Mouse (Mus musculus): ENCODE data around the gene Notch1. TPM values are rescaled to one million over a fixed set of nuclear protein-coding genes. Genes with fewer than 3 reads are reported as not detected.

The Notch1 gene
- total RNA-seq, 2 experiments from 2014 or later, result 31.4 to 38.0 TPM

DNA sequence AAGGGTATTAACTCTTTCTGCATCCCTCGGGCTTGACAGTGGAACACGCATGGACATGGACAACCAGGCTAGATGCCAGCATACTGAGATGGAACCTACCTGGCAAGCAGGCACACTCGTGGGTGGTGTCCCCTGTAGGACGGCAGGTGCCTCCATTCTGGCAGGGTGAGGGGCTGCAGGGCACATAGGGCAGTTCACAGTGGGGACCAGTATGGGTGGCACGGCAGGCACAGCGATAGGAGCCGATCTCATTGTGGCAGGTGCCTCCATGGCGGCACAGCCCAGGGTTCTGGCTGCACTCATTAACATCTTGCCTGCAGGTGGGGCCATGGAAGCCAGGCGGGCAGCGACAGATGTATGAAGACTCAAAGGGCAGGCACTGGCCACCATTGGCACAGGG lies 32.3 kb downstream of the Notch1 start:
- no peak for DNase-seq (ENCODE audit: extremely low spot score in 1 of 2, low spot score in 1 of 2)

DNA sequence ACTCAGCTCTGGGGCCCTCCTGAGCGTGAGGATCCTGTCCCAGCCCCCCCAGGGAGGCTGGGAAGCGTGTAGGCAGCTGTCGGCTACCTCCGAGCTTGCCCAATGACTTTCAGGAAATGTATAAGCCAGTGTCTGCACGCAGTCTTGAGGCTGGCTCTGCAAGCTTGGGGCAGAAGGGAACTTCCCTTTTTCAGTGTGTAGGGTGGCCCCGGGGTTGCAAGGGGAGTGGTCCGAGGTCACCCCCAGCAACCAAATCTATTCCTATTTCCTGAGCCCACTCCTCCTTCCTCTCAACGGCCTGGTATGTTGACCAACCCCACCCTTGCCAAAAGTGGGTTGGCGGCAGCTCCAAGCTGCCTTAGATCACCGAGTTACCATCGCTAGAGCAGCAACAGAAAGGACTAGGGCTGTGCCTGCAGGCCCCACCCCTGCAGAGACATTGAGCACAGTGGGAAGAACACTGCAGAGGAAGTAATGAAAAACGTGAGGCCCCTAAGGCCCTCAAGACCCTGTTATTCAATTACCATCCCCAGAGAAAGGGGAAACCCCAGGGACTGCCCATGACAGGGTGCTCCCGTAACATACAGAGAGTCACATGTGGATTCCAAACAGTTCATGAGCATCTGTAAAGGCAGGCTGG lies 33.1 kb downstream of the Notch1 start:
- DNase-seq (ENCODE audit: extremely low spot score in 1 of 2, low spot score in 1 of 2), result no peak

DNA sequence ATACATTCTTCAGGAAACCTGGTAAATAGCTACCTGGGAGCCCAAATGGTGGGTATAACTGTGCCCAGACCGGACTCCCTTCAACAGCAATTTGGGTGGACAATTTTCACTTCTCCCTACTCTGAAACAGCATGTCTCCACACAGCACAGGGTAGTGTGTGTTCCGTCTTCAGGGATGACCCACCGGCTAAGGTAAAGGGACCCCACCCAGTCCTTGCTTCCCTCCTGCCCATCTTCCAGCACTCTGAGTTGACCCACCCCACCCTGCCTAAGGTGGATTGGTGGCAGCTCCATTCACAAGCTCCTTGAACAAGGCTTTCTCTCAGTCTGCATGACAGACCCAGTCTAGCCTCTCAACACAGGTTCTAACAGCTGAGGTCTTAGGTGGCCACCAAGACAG lies 33.6 kb downstream of the Notch1 start:
- no peak for DNase-seq (ENCODE audit: extremely low spot score in 1 of 2, low spot score in 1 of 2)

DNA sequence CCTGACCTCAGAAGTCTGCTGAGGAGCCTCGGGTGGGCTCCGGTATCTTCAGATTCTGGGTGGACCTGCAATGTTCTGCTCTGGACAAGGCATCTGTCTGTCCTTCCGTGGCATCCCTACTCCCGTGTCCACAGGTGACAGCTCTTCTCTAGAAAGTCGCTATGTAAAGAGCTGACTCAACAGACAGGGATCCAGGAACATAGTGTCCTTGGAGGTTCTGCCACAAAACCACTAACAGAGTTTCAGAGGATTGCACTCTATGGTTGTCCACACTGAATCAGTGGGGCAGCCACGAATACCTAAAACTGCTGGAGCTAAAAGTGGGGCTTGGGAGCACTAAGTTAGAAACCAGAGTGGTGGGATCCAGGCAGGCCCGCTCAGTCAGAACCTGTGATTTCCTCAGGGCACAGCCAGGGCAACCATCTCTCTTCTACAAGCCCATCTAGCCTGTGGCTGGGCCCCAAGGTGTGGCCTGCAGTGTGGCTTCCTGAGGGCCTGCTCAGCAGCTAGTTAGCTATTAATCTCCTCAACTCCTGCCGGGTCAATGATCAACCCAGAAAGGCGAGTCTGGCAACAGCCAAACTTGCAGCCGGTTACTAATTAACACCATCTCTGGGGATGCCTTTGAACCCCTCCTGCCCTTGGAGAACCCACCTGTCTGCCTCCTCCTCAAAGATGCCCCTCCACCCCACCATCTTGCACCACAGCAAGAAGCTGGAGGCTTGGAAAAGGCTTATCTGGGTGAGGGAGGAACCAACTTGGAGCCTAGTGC lies 34.6 kb downstream of the Notch1 start:
- DNase-seq (ENCODE audit: extremely low spot score in 1 of 2, low spot score in 1 of 2), result no peak

DNA sequence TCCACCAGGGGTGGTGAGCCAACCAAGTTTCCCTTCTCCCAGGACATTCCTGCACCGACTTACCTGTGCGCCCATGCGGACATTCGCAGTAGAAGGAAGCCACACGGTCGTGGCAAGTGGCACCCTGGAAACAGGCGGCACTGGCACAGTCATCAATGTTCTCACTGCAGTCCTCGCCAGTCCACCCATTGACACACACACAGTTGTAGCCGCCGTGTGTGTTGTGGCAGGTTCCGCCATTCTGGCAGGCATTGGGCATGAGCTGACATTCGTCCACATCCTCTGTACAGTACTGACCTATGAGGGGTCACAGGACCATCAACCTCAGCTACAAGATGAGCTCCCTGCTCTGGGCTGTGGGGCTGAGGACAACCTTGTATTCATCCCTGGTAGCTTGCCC lies 35.6 kb downstream of the Notch1 start:
- no peak for DNase-seq (ENCODE audit: extremely low spot score in 1 of 2, low spot score in 1 of 2)

DNA sequence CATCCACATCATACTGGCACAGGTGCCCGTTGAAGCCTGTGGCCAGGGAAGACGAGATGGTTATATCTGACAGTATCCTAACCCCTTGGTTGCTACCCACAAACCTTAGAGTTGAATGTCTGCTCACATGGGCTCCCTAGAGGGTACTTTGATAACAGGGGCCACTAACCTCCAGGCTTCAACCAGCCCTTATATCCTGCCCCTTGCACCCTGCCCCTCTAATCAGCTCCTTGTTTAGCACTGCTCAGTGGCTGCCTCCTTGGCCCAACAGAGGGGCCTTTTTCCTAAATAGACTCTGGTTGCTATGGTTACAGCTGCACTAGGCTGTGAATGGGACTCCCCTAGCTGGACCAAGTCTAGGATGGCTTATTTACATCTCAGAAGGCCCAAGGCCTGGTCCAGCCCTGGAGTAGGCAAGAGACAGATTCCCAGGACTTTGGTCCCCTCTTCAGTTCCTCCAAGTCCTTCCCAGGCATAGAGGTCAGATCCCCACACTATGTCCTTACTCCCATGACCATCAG lies 37.7 kb downstream of the Notch1 start:
- no peak for DNase-seq (ENCODE audit: extremely low spot score in 1 of 2, low spot score in 1 of 2)

DNA sequence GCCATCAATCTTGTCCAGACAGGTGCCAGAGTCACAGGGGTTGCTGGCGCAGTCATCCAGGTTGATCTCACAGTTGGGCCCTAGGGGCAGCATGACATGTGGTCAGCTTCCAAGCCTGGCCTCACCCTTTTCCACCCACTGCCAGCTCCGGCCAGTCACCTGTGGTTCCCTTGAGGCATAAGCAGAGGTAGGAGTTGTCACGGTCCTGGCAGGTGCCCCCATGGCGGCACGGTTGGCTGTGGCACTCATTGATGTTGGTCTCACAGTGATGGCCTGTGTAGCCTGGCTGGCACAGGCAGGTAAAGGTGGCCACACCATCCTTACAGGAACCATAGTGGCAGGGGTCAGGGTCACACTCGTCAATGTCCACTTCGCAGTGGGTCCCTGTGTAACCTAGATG lies 38.6 kb downstream of the Notch1 start:
- DNase-seq (ENCODE audit: extremely low spot score in 1 of 2, low spot score in 1 of 2), result no peak

DNA sequence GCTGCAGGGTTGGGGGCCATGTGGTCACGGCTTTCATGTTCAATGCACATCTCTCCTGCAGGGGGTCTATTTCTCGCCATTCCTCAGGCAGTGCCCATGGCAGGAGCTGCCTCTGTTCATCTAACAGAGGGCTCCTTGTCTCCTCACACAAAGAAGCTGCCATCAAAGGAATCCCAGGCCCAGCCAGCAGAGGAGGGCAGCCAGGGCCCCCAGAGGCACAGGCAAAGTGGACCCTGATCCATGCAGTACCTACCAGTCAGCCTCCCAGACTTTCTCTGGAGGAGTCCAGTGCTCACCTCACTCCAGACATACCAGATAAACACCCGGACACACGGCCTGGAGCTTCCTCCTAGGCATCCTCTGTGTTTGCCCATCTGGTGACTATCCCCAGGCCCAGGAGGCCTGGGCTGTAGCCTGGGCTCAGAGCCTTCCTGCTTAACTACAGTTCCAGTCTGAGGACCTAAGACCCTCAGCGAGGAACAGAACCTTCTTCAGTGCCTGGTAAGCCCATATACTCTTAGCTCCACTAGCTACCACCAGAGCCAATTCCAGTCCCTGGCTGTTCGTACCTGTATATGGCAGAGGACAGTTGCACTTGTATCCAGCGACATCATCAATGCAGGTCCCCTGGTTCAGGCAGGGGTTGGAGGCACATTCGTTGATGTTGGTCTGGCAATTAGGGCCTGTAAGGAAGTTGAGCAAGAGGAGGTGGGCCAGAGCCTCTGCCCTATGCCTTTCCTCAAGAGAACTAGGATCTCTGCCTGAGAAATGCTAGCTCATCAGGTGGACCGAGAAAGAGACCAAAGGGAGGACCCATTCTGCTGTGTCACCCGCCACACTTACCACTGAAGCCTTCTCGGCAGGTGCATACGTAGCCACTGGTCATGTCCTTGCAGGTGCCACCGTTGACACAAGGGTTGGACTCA lies 40.7 kb downstream of the Notch1 start:
- DNase-seq (ENCODE audit: extremely low spot score in 1 of 2, low spot score in 1 of 2), result no peak

DNA sequence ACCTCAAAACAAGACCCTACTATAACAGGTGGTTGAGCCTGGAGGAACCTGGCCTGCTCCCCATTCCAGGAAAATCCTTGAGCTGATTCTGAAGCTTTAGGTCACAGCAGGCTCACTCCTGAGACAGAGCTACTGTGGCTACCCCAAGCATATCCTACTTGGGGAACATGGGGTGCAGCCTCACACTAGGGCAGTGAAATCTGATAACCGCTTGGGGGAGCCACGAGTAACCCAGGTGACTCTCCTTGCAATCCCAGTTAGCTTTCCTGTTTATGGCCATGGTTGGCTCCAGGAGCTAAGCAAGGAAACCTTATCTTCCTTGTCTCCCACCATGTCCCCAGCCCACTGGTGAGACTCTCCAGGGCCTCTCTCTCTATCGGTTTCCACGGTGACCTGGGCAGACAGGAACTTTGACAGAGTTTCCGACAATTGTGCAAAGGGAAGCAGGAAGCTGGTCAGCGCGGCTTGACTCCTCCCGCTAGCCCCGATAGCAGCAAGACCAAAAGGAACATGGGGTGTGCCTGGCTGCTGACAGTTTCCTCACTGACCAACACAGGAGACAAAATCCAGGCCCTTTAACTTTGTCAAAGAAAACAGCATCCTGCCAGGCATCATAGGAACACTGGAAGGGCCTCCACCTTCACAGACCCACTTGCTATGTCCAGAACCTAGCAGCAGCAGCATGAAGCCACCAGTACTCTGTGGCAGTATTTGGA lies 41.5 kb downstream of the Notch1 start:
- no peak for DNase-seq (ENCODE audit: extremely low spot score in 1 of 2, low spot score in 1 of 2)

DNA sequence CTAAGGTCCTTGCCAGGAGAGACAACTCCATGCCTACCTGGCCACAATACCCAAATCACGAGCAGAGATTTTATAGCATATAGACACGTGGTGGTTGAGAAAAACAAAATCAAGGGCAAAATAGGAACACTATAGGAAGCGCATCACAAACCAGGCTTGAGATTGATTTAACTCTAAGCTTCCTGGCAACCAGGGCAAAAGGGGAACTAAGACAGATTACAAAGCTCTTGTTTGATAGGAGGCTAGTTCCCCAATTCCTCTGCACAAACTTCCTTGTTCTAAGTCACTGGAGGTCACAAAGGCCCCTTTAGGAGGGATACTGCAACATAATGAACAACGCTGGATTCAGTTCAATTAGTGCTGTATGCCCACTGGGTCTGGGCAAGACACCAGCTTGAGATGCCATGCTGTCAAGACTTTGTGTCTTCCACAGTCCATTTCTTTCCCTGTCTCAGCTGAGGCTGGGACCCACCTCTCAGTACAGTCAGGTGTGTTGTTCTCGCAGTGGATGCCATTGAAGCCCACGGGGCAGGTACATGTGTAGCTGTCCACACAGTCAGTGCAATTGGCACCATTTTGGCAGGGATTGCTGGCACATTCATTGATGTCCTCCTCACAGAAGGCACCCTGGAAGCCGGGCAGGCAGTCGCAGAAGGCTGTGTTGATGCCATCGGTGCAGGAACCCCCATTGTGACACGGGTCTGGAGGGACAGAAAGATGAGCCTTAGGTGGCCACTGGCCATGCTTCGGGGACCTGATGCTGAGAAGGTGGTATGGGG lies 44.0 kb downstream of the Notch1 start:
- no peak for DNase-seq (ENCODE audit: extremely low spot score in 1 of 2, low spot score in 1 of 2)

DNA sequence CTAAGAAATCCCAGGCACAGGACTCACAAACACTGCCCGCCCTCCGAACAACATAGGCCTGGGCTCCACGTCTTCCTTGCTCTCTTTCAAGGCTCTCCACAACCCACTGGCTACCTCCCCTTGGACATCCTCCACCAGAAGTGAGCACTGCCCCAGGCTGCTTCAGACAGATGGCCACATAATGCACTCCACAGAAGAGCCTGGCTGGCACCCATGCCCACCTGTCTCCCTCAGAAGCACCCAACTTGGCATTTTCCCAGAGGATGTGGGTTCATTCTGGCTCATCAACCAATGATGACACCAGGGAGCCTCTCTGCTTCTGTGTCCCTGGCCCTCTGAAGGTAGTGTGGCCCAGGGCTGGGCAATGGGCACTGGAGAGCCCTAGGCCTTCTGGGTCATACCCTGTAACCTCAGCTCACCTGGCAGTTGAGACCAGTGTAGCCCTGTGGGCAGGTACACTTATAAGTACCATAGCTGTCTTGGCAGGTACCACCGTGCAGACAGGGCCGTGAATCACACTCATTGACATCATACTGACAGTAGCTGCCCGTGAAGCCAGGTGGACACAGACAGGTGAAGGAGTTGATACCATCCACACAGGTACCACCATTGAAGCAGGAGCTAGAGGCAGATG lies 44.7 kb downstream of the Notch1 start:
- no peak for DNase-seq (ENCODE audit: extremely low spot score in 1 of 2, low spot score in 1 of 2)

DNA sequence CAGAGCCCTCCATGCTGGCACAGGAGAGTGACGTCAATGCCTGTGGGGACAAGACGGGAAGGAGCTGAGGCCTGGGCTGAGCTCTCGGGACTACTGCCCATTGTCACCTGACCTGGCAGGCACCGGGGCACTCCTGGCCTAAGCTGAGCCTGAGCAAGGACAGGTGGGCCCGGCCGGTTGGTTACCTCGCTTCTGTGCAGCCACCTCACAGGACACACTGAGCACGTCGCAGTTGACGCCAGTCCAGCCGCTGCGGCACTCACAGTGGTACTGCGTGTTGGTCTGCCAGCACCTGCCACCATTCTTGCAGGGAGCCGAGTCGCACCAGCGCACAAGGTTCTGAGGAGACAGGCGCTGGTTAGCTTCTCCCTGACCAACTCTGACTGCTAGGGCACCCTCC lies 45.5 kb downstream of the Notch1 start:
- DNase-seq (ENCODE audit: extremely low spot score in 1 of 2, low spot score in 1 of 2), result no peak

DNA sequence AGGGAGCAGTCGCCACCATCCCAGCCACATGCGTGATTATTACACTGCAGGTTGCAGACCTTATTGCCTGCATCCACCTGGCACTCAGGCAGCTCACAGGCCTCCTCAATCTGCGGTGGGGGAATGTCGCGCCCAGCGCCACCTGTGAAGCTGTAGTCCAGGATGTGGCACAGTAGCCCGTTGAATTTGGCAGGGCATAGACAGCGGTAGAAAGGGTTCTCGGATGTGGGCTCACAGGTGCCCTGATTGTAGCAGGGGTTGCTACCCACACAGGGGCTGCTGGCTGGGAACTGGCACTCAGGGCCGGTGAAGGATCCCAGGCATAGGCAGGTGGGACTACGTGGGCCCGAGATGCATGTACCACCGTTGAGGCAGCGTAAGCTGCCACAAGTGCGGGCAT lies 48.1 kb downstream of the Notch1 start:
- DNase-seq (ENCODE audit: extremely low spot score in 1 of 2, low spot score in 1 of 2), result no peak

DNA sequence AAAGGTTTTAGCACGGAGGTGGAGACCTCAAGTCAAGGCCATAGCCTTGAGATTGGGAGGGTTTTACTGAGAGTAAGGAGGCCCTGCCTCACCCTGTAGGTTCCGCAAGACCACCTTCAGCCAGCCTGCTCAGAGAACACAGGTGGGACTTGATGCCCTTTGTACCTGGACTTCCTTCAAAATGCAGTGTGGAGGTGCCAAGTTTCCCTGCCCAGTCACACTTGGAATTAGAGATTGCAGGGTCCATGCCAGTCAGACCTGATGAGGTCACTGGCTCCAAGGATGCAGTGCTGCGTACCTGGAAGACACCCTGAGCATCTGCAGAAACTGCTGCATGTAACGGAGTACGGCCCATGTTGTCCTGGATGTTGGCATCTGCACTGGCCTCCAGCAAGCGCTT lies 53.1 kb downstream of the Notch1 start:
- no peak for DNase-seq (ENCODE audit: extremely low spot score in 1 of 2, low spot score in 1 of 2)

DNA sequence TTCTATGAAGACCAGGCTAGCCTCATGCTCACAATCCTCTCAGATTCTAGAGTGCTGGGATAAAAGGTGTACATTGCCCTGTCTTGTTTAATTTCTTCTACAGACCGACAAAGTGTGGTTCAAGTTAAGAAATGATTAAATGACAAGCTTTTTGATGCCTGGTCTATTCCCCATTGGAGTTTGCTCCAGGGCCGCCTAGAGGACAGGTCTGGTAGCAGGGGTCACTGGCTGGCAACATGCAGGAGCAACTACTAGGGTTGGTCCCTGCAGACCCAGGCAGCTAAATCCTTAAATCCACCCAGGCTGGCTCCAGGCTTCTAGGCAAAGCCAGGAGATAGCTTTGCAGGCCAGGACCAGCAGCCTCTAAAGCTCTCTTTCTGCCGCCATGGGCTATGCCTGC lies 53.5 kb downstream of the Notch1 start:
- no peak for DNase-seq (ENCODE audit: extremely low spot score in 1 of 2, low spot score in 1 of 2)

DNA sequence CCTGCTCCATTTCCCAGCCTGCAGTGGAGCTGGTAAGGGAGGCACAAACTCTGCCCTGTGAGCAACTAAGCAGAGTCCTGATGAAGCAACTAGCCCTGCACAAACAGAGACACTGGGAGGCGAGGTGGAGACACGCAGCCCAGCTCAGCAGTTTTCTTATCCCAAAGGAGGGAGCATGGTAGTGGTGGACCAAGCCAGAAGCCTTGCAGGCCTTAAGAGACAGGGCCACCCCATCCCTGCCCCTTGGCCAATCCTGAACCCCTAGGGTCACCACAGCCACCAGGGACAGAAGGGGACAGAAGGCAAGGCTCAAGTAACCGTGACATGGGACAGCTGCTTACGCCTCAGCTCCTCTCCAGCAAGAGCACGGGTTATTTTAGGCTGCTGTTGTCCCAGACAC lies 54.8 kb downstream of the Notch1 start:
- DNase-seq (ENCODE audit: extremely low spot score in 1 of 2, low spot score in 1 of 2), result no peak

DNA sequence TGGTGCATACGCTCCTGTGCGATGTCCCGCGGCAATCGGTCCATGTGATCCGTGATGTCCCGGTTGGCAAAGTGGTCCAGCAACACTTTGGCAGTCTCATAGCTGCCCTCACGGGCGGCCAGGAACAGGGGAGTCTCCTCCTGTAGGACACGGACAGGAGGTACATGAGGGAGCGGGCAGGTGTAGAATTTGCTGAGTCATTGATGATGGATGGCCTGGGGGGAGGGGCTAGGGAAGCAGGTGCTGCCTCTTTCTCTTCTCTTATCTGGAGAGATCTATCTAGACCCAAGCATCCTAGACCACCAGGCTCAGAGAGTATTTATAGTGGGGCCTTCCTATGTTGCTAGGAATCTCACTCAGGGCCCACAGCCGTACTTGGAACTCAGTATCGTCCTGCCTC lies 55.6 kb downstream of the Notch1 start:
- no peak for DNase-seq (ENCODE audit: extremely low spot score in 1 of 2, low spot score in 1 of 2)

DNA sequence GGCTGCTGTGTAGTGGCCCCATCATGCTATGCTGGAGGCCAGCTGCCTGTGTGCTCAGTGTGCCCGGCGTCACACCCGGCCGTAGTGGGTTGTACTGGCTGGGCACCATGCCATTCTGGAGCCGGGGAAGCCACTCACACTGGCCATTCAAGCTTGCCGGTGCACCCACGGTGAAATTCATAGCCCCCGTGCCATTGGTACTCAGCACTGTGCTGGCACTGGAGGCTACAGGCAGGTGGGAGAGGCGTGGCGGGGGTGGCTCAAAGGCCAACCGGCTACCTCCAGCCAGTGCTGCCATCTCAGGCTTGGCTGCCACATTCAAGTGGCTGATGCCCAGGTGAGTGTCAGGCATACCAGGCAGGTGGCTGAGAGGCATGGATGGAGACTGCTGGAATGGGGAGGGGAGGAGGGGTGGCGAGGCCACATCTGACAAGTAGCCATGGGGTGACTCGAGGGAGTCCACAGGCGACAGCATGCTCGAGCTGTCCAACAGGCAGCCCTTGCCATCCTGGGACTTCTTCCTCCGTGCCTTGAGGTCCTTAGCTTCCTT lies 56.3 kb downstream of the Notch1 start:
- DNase-seq (ENCODE audit: extremely low spot score in 1 of 2, low spot score in 1 of 2), result no peak

DNA sequence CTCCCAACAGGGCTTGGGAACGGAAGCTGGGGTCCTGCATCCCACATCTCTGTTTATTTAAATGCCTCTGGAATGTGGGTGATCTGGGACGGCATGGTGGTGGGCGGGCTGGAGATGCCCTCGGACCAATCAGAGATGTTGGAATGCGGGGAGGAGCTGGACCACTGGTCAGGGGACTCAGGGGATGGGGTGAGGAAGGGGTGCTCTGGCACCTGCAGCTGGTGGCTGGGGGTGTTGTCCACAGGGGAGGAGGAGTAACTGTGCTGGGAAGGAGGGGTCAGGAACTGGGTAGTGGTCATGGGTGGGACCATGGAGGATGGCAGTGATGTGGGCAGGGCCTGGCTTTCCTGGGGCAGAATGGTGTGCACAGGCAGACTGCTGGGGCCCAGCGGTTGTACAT lies 57.0 kb downstream of the Notch1 start:
- no peak for DNase-seq (ENCODE audit: extremely low spot score in 1 of 2, low spot score in 1 of 2)
